Mouse (Mus musculus): ENCODE data around the gene Phactr1.
A peak's percentile ranks its signal among the peaks of the same experiment; 100 is the strongest.

Phactr1 gene

DNA sequence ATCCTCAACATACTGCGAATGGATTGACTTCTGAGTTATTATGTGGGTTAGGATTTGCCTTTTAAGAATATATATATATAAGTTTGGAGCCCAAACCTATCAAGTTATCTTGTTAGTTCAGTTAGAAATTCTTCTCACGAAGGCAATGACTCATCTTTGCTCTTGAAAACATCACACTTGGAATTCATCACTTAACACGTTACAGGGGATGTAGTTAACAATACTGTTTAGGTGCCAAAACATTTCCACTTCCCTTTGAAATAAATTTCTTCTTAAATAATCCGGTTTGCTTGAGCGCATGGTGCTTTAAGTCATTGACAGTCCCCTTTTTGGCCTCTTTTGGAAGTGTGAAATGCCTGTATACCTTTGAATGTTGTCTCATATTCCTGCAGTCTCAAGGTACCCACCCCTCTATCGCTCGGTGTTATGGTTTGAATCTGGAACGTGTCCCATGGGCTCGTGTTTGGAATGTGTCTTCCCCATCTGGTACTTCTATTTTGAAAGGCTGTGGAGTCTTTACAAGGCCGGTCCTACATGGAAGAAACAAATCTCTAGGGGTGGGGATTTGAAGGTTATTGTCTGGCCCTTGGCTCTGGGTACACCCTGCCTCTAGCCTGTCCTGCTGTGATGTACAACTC is 80.6 kb downstream of the Phactr1 start:
- no peak for DNase-seq

DNA sequence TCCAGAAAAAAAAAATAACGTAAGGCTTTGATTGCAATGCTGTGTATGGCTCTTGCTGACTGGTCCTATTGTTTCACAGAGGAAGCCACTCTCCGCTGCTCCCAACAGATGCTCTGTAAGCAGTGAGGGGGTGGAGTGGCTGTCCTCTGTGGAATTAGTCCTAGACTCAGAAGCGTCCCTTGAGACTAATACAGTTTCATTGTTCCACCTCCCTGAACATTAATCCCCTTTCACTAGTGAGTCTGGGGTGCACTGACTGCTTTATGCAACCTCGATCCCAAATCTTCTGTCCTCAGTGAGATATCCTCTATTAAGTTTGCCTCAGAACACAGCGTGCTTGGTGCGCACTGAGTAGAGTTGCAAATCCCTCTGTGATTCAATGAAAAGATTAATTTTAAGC is 91.9 kb downstream of the Phactr1 start:
- no peak for DNase-seq

DNA sequence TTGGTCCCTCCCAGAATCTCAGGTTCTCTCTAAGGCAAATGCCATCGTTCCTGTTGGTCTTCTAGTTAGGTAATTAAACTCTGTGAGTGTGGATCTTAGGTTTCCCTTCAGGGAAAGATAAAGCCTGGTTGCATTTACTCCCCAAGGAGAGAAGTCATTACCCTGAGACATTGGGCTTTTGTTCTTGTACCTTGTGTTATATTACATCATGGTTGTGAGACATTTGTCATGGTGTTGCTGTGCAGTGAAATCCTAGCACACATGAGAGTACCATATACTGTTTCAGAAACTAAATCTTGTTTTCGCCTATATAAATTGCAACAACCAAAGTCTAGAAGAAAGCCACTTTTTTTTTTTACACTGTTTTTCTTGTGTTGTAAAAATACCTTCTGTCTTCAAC is 93.6 kb downstream of the Phactr1 start:
- DNase-seq: no peak

DNA sequence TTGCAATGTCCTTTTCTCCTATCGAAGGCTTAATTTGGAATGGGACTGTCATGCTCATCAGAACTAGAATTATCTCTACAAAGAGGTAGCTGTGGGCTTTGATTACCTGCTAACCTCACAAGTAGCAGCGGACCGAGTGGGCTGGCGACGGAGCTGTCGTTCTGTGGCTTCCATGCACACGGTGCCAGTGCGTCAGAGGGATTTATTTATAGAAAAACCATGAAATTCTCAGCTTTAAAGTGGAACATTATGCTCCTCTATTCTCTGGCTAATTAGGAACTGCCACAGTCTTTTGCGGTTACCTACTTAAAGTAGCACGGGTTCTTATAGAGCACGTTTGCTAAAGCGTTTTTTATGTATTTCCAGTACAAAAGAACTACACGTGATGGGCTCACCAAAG is 101.7 kb downstream of the Phactr1 start:
- no peak for DNase-seq

DNA sequence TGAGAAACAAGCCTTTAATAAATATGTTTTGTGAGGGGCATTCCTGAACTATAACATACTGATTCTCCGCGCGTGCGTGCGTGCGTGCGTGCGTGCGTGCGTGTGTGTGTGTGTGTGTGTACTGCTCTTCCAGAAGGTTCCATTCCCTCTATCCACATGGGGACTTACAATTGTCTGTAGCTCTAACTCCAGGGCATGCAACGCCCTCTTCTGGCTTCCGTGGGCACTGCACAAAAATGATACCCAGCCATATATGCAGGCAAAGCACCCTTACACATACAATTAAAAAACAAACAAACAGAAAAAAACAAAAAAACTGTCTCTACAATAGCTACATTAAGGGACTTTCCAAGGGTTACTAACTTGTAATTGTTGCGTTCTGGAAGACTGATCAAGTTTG is 108.8 kb downstream of the Phactr1 start:
- DNase-seq: no peak

DNA sequence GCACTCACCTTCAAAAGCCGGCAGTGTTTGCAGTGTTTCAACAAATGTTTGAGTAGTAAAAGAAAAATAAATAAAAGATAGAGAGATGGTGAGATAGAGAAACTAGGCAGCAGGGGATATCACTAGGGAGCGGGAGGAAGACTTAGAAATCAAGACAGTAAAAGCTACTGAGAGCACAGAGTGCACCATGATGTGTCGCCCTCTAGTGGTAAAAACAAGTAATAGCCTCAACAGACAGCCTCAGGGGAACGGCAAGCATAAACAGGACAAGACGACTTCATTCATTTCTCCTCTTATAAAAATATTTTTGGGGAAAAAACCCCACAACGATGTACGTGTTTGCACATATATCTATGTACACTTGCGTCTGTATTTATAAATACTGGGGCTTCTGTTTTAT is 111.9 kb downstream of the Phactr1 start:
- DNase-seq: peak; percentile 9 to 12

DNA sequence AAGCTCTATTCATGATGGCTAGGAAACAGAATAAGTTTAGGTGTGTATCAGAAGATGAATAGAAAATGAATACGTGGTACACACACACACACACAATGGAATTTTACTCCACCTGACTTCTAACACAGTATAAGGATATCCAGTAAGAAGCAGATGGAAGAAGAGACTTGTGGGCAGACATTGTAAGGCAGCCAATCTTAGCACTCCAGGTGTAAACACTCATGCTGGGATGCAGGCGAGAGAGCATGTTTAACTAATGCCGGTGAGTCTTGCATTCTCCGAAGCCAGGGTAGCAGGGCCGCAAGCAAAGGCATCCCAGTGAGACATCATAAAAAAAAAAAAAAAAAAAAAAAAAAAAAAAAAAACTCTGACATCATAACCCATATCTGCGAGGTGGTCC is 120.1 kb downstream of the Phactr1 start:
- no peak for DNase-seq

DNA sequence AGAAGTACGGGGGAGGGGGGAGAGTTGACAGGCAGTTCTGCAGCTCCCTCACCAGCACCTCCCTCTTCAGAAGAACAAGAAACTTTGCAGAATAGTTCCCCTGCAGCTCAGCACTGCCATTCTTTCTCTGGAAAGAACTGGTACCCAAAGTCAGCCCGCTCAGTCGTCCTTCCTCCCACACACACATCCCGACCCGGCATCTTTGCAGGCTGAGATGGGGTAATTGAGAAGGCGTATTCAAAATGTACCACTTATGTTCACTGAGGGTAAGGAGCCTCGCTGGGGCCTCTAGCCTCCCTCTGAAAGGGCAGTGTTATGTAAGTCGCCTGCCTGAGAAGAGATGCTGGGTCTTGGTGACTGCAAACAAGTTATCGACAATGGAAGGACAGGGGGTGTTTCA is 123.9 kb downstream of the Phactr1 start:
- no peak for DNase-seq

DNA sequence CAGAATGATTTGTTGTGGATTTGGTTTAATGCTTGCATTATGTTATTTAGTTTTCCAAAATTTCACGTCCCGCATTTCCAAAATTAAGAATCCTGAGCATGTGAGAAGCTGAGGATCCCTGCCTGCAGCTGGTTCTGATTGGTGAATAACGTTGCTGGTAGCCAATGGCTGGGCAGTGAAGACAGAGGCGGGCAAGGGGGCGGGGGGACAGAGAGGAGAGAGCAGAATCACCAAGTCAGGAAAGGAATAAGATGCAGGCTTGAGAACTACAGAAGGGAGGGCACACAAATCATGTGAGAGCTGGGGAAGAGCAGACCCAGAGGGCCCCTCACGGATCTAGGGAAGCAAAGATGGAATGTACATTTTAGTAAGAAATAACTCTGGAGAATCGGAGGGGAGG is 132.3 kb downstream of the Phactr1 start:
- DNase-seq: peak in 1 of 2 experiments; percentile 30

DNA sequence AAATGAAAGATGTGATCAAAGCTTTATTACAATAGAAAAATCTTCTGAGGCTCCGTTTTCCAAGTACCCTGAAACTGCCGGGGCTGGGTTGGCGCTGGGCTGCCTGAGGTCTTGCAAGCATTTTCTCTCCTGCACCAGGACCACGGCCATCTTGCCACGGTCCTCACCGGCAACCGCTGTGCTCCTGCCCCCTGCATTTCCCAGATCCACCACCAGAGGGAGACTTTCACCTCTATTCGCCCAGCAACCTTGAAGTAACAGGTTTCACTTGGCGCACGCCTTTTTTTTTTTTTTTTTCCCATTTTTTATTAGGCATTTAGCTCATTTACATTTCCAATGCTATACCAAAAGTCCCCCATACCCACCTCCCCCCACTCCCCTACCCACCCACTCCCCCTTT is 138.0 kb downstream of the Phactr1 start:
- DNase-seq: peak; percentile 60 to 63

DNA sequence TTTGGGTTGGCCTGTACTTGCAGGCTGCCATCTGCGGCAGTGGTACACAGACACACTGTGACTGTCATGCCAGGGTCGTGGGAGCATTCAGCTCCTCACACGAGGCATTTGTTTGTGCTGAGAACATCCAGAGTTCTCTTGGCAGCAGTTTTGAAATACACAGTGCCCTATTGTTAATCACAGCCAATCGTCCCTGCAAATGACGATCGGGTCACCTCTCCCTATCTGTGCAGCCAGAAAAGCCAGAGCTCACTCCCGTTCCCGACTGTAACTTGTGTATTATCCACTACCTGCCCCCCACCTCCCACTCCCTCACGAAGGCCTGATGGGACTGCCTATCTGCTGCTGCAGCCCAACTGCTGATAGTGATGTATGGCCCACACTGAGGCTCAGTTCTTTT is 140.1 kb downstream of the Phactr1 start:
- DNase-seq: no peak

DNA sequence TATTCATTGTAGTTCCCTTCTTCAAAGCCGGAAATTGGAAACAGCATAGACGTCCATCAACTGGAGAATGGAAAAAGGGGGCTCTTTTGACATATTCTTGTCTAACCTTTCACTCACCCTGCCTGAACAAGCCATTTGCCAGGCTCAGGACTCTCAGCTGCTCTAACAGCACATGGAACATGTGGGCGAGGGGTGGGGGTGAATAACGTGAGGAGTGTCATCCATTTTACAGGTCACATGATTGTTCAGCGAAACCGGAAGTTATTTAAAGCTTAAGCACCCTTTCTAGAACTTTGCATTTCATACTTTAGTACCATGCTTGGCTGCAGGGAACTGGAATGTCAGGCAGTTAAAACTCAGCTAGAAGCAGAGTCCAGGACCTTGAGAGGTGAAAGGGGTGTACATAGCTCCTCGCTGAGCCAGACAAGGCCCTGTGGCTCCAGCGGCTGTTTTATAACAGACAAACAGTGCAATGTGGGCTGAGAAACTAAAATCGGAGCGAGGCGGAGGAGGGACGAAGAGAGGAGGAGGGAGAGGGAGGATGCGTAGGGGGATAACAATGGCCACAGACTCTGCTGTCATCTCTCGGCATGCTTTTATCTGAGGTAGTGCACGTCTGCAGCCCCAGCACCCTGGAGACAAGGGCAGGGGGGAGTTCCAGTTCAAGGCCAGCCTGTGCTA is 141.1 kb downstream of the Phactr1 start:
- no peak for DNase-seq

DNA sequence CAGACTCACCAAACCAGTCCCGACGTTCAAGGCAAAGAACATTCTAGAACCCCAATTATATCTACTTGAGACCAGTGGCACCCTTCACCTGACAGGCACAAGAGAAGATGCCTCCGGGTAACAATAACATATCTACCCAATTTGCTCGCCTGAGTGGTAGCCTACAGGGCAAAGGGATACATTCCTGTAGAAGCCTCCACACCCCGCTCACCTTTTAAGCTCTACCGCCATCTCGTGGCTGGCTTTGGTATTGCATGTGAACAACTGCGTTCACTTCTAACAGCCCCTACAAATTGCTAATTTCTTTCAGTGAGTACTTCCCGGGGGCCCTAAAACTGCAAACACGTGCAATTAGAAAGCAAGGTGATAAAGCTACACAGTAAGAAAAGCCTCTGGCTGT is 142.1 kb downstream of the Phactr1 start:
- peak; percentile 79 to 86 for DNase-seq

DNA sequence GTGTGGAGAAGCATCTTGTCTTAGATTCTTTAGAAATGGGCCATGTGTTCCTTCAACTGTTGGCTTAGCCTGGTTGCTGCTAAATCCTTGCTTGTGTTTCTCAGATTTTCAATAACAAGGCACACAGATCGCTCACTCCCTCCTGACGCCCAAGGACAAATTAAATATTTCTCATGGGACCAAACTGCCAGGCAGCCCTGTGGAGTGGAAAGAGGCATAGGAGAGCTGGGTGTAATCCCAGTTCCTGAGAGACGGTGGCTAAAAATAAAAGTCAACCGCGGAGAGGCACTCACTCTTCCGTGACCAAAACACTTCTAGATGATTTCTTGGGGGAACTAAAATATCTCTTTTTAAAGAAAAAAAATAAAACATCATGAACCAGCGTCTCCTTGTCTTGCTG is 143.5 kb downstream of the Phactr1 start:
- DNase-seq: no peak

DNA sequence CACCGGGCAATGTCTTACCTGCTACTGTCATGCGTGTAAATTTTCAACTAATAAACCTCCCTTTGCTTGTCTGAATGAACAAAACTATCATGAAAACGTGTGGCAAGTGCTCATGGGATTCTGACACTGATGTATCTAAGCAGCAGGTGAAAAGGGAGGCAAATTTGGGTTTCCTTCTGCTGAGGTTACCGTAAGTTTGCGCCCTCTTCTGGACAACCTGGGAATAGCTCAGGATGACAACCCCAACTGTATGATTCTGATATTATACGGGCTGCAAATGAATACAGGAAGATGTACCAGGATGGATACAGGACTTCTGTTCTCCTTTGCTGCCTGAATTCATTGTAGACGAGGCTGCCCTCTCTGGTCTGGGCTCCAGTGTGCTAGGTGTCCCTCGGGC is 146.2 kb downstream of the Phactr1 start:
- peak; percentile 68 to 69 for DNase-seq

DNA sequence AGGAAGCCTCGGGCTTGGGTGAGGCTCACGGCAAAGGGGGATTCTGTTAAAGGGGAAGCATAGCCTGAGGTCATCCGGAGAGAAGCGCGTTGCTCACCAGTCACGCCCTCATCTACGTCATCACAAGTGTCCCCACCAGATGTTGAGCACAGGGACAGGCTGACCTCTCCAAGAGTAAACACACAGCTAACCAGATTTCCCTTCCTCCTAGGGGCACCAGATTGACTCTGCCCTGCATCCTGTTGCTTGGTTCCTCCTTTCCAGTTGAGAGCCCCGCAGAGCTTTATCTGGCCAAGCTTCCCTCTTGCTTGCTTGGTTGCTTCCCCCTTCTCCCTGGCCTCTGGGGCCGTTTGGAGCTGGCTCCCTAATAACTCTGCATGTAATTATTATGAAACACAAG is 148.6 kb downstream of the Phactr1 start:
- no peak for DNase-seq

DNA sequence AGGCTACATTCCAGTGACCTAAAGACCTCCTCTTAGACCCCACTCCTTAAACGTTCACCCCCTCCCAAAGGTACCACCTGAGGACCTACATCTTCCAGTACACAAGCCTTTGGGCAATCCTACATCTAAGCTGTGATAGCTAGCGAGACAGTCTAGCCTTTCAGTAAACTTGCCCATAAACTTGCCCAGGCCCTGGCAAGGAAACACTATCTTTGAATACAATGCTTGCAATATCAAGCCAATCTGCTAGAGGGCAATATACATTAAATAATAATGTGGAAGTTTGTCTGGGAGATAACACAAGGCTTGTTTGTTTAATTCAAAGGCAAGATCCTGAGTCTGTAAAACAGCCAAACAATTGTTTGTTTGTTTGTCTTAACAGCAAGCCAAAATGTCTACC is 155.0 kb downstream of the Phactr1 start:
- DNase-seq: no peak

DNA sequence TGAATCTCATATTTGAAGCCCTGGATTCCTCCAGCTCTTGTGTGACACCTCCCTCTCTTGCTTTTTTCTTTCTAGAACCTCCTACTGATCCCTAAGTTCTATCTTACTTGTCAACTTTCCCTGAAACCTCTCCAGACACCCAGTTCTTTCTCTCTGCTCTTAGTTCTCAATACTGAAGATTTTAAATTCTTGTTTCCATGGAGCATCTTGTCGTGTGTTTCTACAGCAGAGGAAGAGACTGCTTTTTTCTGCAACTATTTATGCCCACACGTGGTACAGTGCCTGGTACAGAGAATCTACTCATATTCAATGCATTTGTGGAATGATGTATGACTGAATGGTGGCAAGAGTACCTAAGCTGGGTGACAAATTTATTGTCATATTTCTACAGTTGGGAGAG is 158.9 kb downstream of the Phactr1 start:
- no peak for DNase-seq

DNA sequence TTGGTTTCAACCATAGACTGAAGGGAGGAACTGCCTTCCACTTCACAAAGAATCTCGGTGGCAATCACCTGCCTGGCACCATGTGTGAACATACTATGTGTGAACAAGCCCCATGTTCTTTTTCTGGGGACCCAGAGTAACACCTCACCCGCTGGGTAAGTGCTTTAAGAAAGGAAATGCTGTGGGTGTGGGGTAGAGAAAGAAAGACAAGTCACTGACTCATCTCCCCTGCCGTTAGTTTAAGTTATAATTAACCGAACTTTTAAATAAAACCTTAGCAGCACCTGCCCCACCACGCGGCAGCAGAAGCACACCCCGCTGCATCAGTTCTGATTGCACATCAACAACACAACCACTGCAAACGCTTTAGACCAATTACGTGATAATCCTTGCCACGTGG is 171.7 kb downstream of the Phactr1 start:
- no peak for DNase-seq

DNA sequence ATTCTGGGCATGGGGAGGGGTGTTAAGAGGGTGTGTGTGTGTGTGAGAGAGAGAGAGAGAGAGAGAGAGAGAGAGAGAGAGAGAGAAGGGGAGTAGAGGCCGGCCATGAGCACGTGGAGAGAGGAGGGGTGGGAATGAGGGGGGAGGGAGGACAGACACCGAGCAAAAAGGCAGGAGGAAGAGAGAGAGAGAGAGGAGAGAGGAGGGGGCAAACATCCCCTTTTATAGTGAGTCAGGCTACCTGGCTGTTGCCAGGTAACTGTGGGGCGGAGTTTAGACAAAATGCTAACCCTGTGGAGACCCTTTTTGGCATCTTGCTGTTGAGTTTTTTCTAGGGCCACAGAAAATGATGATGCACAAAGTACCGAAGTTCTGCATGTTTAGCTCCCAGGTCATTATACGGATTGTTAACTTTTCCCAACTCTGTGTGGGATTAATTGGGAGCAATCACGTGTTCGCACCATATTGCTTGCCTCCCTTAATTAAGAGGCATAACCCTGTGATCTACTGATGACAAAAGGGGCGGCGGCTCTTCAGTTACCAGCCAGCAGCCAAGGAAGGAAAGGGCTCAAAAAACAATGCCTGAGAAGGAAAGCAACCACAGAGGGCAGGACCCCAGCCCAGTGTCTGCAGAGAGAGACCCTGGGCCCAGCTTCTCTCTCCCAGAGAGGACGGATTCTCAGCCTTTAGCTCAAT is 173.6 kb downstream of the Phactr1 start:
- DNase-seq: no peak

DNA sequence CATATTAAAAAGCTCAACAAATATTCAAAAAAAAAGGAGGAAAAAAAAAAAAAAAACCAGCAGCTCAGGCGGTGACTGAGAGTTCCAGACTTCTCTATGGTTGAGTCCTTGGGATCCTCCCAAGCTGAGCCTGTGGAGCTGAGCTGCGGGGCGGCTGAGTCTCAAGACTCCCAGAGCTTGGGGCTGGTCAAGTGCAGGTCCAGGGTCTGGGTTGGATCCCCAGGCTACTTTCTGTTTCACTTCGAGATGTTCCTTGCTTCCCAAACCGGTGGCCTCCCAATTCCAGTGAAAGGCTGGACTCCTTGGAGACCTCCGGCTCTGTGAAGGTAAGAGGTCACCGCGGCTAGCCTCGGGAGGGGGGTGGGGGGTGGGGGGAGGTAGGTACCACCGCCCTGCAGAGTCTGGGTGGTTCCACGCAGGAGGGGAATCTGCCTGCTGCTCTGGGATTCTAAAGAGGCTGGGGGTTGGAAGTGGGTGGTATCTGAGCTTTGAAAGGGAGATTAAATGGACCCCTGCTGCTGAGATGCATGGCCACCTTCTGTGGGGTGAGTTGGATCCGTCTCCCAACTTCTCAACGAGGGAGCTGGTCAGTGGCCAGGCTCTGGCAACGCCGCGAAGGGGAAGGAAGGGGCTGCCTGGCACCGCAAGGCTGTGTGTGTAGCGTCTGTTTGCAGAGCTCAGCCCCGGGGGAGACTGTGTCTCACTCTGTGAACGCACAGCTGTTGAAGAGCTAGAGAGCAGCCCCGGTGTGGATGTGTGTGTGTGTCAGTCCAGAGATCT is 185.9 kb downstream of the Phactr1 start:
- DNase-seq: peak; percentile 40 to 50

DNA sequence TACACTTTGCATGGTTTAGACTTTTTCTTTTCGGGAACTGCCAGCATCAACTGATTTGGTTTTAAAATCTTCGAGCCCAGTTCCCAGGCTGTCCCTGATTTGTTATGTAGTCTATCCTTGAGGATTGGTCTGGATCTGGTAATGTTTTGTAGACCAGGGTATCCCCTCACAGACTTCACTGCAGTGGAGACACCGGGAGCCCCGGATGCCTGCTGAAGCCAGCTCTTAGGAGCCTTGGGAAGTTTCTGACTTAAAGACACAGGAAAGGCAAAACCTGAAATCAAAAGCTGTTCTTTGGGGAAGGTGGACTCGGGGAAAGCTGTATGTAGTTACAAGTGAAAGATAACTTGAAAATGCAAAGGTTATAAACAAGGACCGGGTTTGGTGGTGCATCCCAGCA is 186.6 kb downstream of the Phactr1 start:
- DNase-seq: peak in 1 of 2 experiments; percentile 12

DNA sequence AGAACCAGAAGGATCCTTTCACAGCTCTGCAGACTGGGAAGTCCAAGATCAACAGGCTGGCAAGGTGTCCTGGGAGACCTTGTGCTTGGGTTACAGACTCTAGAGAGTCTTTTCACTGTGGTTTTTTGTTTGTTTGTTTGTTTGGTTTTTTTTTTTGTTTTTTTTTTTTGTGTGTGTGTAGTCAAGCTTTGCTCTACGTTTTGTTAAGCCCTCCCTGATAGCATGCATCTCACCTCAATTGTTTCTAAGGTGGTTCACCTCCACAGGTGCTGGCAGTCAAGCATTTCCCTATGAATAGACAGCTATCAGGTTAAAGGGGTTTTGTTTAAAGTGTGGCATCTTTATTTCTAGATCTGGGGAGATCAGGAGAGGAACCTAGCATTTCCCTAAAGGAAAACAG is 191.7 kb downstream of the Phactr1 start:
- DNase-seq: no peak

DNA sequence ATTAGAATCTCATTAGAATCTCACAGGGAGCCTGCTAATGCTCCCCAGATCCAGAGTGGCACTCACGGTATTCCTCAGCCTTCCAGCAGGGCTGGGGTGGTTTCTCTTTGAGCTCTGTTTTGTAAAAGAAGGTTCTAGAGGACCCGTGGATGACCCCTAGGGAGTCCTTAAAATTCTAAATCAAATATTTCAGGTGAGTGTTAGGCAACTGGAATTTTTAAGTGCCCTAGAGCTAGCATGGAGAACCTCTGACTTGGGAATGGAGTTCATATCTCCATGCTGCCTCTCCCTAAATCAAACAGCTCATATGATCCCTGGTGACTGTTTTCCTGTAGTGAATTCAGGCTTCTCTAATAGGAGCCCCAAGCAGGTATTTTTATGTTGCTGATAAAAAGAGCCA is 197.9 kb downstream of the Phactr1 start:
- no peak for DNase-seq

Data from cerebellum, adult 18-20 months (tissue).